Mouse (Mus musculus) heart, embryonic 11.5 days (tissue): Measurements from ENCODE around the gene Atp13a2. TPM values are rescaled to one million over a fixed set of nuclear protein-coding genes. Genes with fewer than 3 reads are reported as not detected.

ENCODE experiments used
- ATAC-seq: fragments of 200-750 bp; cut with Nextera tagmentation; replicated peaks from 2 replicates; pipeline ENCODE4 v1.8.0; 2017; ENCODE audit warnings: moderate library complexity; ENCODE audit not compliant: insufficient number of reproducible peaks, low FRiP score, low TSS enrichment
- H3K27ac ChIP-seq: fragments of 300-500 bp; sonication (generic); 2 replicates; pipeline ENCODE4 v1.5.1; 2014; ENCODE audit warnings: mild to moderate bottlenecking, low read depth, low read length
- H3K27me3 ChIP-seq: fragments of 300-500 bp; sonication (generic); 2 replicates; pipeline ENCODE4 v1.6.1; 2014; ENCODE audit warnings: mild to moderate bottlenecking, low read length, mixed read lengths; ENCODE audit not compliant: control insufficient read depth, insufficient read depth
- H3K36me3 ChIP-seq: fragments of 300-500 bp; sonication (generic); 2 replicates; pipeline ENCODE4 v1.6.1; 2014; ENCODE audit warnings: mild to moderate bottlenecking, low read length, moderate library complexity, mixed read lengths; ENCODE audit not compliant: control insufficient read depth, insufficient read depth
- H3K4me1 ChIP-seq: fragments of 300-500 bp; sonication (generic); 2 replicates; pipeline ENCODE4 v1.6.1; 2014; ENCODE audit warnings: low read length; ENCODE audit not compliant: control insufficient read depth, insufficient read depth
- H3K4me2 ChIP-seq: fragments of 300-500 bp; sonication (generic); 2 replicates; pipeline ENCODE4 v1.6.1; 2014; ENCODE audit warnings: mild to moderate bottlenecking, moderate library complexity
- H3K4me3 ChIP-seq: fragments of 300-500 bp; sonication (generic); 2 replicates; pipeline ENCODE4 v1.5.1; 2014; ENCODE audit warnings: low read depth, low read length
- H3K9ac ChIP-seq: fragments of 300-500 bp; sonication (generic); 2 replicates; pipeline ENCODE4 v1.6.1; 2014; ENCODE audit warnings: mild to moderate bottlenecking, low read depth, low read length, moderate library complexity
- H3K9me3 ChIP-seq: fragments of 300-500 bp; sonication (generic); replicated peaks from 2 replicates; pipeline ENCODE4 v1.6.1; 2016; ENCODE audit warnings: low read length; ENCODE audit not compliant: control insufficient read depth
- WGBS: fragments of 180-500 bp; shearing (Covaris S2); extraction: QIAGEN DNeasy Blood & Tissue Kit; methylation state at CpG from one replicate; pipeline ENCODE4 v1.1.7; 2014; ENCODE audit not compliant: insufficient replicate concordance; 5-methylcytosine and 5-hydroxymethylcytosine counted together
- polyA plus RNA-seq: library from polyadenylated mRNA; unstranded; fragments of >200 nt; fragmentation: Nextera tagmentation; extraction: Ambion mirVana; gene quantifications from 2 replicates; pipeline ENCODE4 v1.2.1, GENCODE M21; 2014

Gene Atp13a2
- polyA plus RNA-seq, 1 experiment from 2014 or later, result 18.2 TPM

GRCm38 (mm10) chr4:141021614-141021929 is 34.9 kb downstream of the Atp13a2 start:
- no peak overlapping the region for H3K9ac ChIP-seq
- peaks cover 2% of the 10 kb centered on the region; the same call in 1 of the 2 replicates for H3K36me3 ChIP-seq
- H3K27me3 ChIP-seq, result no peaks in the 10 kb centered on the region
- H3K4me3 ChIP-seq, result no peak overlapping the region
- WGBS, result 75% methylated on average over 11 of the region's 11 CpGs
- no peak overlapping the region; the same call in 1 of the 2 replicates for H3K4me2 ChIP-seq
- peaks cover 26% of the 10 kb centered on the region for H3K4me1 ChIP-seq
- ATAC-seq, result no peak; the same call in 1 of the 2 replicates
- no peaks in the 10 kb centered on the region for H3K9me3 ChIP-seq
- peak overlapping the region; percentile 86 for H3K27ac ChIP-seq

GRCm38 (mm10) chr4:141024052-141024451 is 37.4 kb downstream of the Atp13a2 start:
- 69% methylated on average over 9 of the region's 9 CpGs for WGBS
- H3K27ac ChIP-seq, result no peak overlapping the region
- H3K9me3 ChIP-seq, result no peaks in the 10 kb centered on the region
- no peak for ATAC-seq
- no peaks in the 10 kb centered on the region for H3K27me3 ChIP-seq
- peaks cover 24% of the 10 kb centered on the region for H3K4me1 ChIP-seq
- H3K4me2 ChIP-seq, result no peak overlapping the region
- H3K36me3 ChIP-seq, result peaks cover 3% of the 10 kb centered on the region
- no peak overlapping the region for H3K9ac ChIP-seq
- no peak overlapping the region for H3K4me3 ChIP-seq

GRCm38 (mm10) chr4:141024992-141025391 is 38.3 kb downstream of the Atp13a2 start:
- no peak for ATAC-seq
- 65% methylated on average over 27 of the region's 27 CpGs for WGBS
- H3K9ac ChIP-seq, result no peak overlapping the region
- no peaks in the 10 kb centered on the region for H3K27me3 ChIP-seq
- peaks cover 7% of the 10 kb centered on the region for H3K36me3 ChIP-seq
- no peaks in the 10 kb centered on the region for H3K9me3 ChIP-seq
- no peak overlapping the region for H3K27ac ChIP-seq
- H3K4me3 ChIP-seq, result no peak overlapping the region
- H3K4me2 ChIP-seq, result no peak overlapping the region
- H3K4me1 ChIP-seq, result peaks cover 22% of the 10 kb centered on the region

GRCm38 (mm10) chr4:141030541-141031206 is 44.0 kb downstream of the Atp13a2 start:
- no peak overlapping the region for H3K27ac ChIP-seq
- H3K27me3 ChIP-seq, result no peaks in the 10 kb centered on the region
- no peak for ATAC-seq
- 90% methylated on average over 17 of the region's 18 CpGs for WGBS
- 0 out of 2 replicates have a peak overlapping the region, but pooled peaks have one; percentile 34 for H3K9ac ChIP-seq
- no peak overlapping the region for H3K4me2 ChIP-seq
- no peaks in the 10 kb centered on the region for H3K9me3 ChIP-seq
- no peak overlapping the region for H3K4me3 ChIP-seq
- peaks cover 12% of the 10 kb centered on the region for H3K36me3 ChIP-seq
- no peaks in the 10 kb centered on the region; the same call in 1 of the 2 replicates for H3K4me1 ChIP-seq

- H3K9ac ChIP-seq, result no peak overlapping the region
- H3K4me3 ChIP-seq, result no peak overlapping the region
- no peak overlapping the region for H3K4me2 ChIP-seq
- ATAC-seq, result no peak
- no peak overlapping the region for H3K27ac ChIP-seq
- H3K27me3 ChIP-seq, result no peaks in the 10 kb centered on the region
- 13% methylated on average over 6 of the region's 6 CpGs for WGBS
- no peaks in the 10 kb centered on the region; the same call in 1 of the 2 replicates for H3K4me1 ChIP-seq
- no peaks in the 10 kb centered on the region for H3K9me3 ChIP-seq
- H3K36me3 ChIP-seq, result peaks cover 12% of the 10 kb centered on the region
Measured at GRCm38 (mm10) chr4:141031733-141032132, 45.1 kb downstream of the Atp13a2 start.

GRCm38 (mm10) chr4:141033606-141034549 is 47.2 kb downstream of the Atp13a2 start:
- H3K4me2 ChIP-seq, result no peak overlapping the region
- H3K27me3 ChIP-seq, result no peaks in the 10 kb centered on the region
- no peak for ATAC-seq
- H3K4me1 ChIP-seq, result no peaks in the 10 kb centered on the region; the same call in 1 of the 2 replicates
- H3K9ac ChIP-seq, result no peak overlapping the region
- H3K4me3 ChIP-seq, result no peak overlapping the region
- 77% methylated on average over 27 of the region's 27 CpGs for WGBS
- H3K36me3 ChIP-seq, result peaks cover 12% of the 10 kb centered on the region
- no peak overlapping the region for H3K27ac ChIP-seq
- H3K9me3 ChIP-seq, result no peaks in the 10 kb centered on the region

- Histone ChIP-seq H3K36me3 (peaks cover 6% of the 10 kb centered on the region), H3K9ac (no peak overlapping the region), H3K4me3 (no peak overlapping the region), H3K27ac (no peak overlapping the region), H3K27me3 (no peaks in the 10 kb centered on the region), H3K4me1 (no peaks in the 10 kb centered on the region; the same call in 1 of the 2 replicates), H3K9me3 (no peaks in the 10 kb centered on the region), H3K4me2 (peak overlapping the region; percentile 17)
- 46% methylated on average over 12 of the region's 12 CpGs for WGBS
- no peak for ATAC-seq
Measured at GRCm38 (mm10) chr4:141041117-141041516, 54.4 kb downstream of the Atp13a2 start.

GRCm38 (mm10) chr4:141044816-141045215 is 58.1 kb downstream of the Atp13a2 start:
- Histone ChIP-seq H3K27me3 (no peaks in the 10 kb centered on the region), H3K4me2 (no peak overlapping the region), H3K4me3 (no peak overlapping the region), H3K36me3 (peaks cover 6% of the 10 kb centered on the region), H3K4me1 (no peaks in the 10 kb centered on the region; the same call in 1 of the 2 replicates), H3K9me3 (no peaks in the 10 kb centered on the region), H3K9ac (no peak overlapping the region), H3K27ac (no peak overlapping the region)
- 28% methylated on average over 8 of the region's 8 CpGs for WGBS
- no peak for ATAC-seq
